Mouse (Mus musculus) small intestine, adult 2 months (tissue): ENCODE measurements around the gene Rita1.

Source experiments
- CTCF ChIP-seq: fragments of 200-500 bp; IDR thresholded peaks from 2 replicates; pipeline ENCODE4 v1.5.1; 2012; ENCODE audit warnings: low read depth, mild to moderate bottlenecking, control low read depth, inconsistent platforms, low read length, moderate library complexity, mixed read lengths; ENCODE audit not compliant: insufficient replicate concordance, insufficient read length; ENCODE audit errors: extremely low read depth
- POLR2A ChIP-seq: fragments of 200-500 bp; IDR thresholded peaks from 2 replicates; pipeline ENCODE4 v1.6.1; 2012; ENCODE audit warnings: low read depth, mild to moderate bottlenecking, control low read depth, inconsistent platforms, low read length, moderate library complexity

- TF ChIP-seq POLR2A (no peak), CTCF (no peak)
These were observed 33.0 kb downstream of the Rita1 start for GRCm38 (mm10) chr5:120579211-120579897.
